ENCODE assay signal across 21 mouse cellular contexts in genomic region chr9:23043006-23043405, GRCm38 (mm10).
A peak's percentile ranks its signal among the peaks of the same experiment; 100 is the strongest.
DNase-seq lines count a peak whose midpoint lies in the region; ATAC-seq and TF ChIP-seq lines count a peak whose summit lies in the region.
"Had no signal": no experiment of that assay in that cellular context is flagged by ENCODE, and none has a peak within 500 bp of the region (broad histone marks: within the 10 kb centered on the region; RNA-seq: fewer than 3 reads in every experiment).

No protein-coding gene starts in this region.

- TF ChIP-seq EP300 in heart, adult 2 months (IDR thresholded peaks at IDR 0.05; ENCODE audit: insufficient read depth, low read depth, low read length) = no peak

- H3K9ac ChIP-seq in lung, embryonic 14.5 days = no peak overlapping the region
- no peak overlapping the region for H3K9ac ChIP-seq in heart, adult 2 months (ENCODE audit: low read depth, low read length)
- H3K9ac ChIP-seq: embryonic facial prominence, embryonic 12.5 days; forebrain, embryonic 15.5 days; hindbrain, embryonic 13.5 days had no signal

- H3K4me3 ChIP-seq in lung, embryonic 14.5 days (ENCODE audit: low read depth, low read length) = no peak overlapping the region
- H3K4me3 ChIP-seq in heart, adult 2 months = no peak overlapping the region
- H3K4me3 ChIP-seq: embryonic facial prominence, embryonic 12.5 days; forebrain, embryonic 15.5 days; heart, embryonic 10.5 days; hindbrain, embryonic 13.5 days had no signal

- H3K36me3 ChIP-seq in lung, embryonic 14.5 days (ENCODE audit: insufficient read depth) = no peaks in the 10 kb centered on the region
- no peaks in the 10 kb centered on the region for H3K36me3 ChIP-seq in heart, adult 2 months (ENCODE audit: control insufficient read depth, insufficient read depth, low read length)
- H3K36me3 ChIP-seq: embryonic facial prominence, embryonic 12.5 days; forebrain, embryonic 15.5 days; G1E; heart, embryonic 10.5 days; hindbrain, embryonic 13.5 days had no signal

- intact Hi-C loops in heart, adult 2 months (cut with DNase I) = no loop called here

- peak; percentile 62 for DNase-seq in adrenal gland, postnatal 10 days
- DNase-seq in adrenal gland, adult 18-20 months (ENCODE audit: low spot score in 2 of 2) = no peak
- DNase-seq in lung, embryonic 14.5 days = peak; percentile 35
- no peak for DNase-seq in lung, postnatal 36 days
- DNase-seq in adrenal gland, postnatal 25 days = peak; percentile 47
- DNase-seq in heart, adult 2 months = no peak
- DNase-seq: cerebellum, adult 11 months; cerebellum, adult 8-10 months; cerebellum, postnatal 14 days; embryo, embryonic 11 days; gastrocnemius, postnatal 36 days; heart, adult 11 months; heart, postnatal 10 days; heart, postnatal 4 days had no signal

- TF ChIP-seq POLR2A in heart, adult 2 months (IDR thresholded peaks at IDR 0.05; ENCODE audit: insufficient read depth, low read depth, low read length) = no peak

- H3K9me3 ChIP-seq in lung, embryonic 14.5 days (ENCODE audit: low read depth, low read length) = no peaks in the 10 kb centered on the region
- H3K9me3 ChIP-seq: embryonic facial prominence, embryonic 12.5 days; forebrain, embryonic 15.5 days; G1E; heart, embryonic 10.5 days; hindbrain, embryonic 13.5 days had no signal

- no peak overlapping the region for H3K4me2 ChIP-seq in lung, embryonic 14.5 days
- H3K4me2 ChIP-seq: embryonic facial prominence, embryonic 12.5 days; forebrain, embryonic 15.5 days; hindbrain, embryonic 13.5 days had no signal

- no peak for TF ChIP-seq CTCF in lung, embryonic 14.5 days (IDR thresholded peaks at IDR 0.05; ENCODE audit: low read depth)
- TF ChIP-seq CTCF in heart, adult 2 months (IDR thresholded peaks at IDR 0.05) = no peak

- H3K4me1 ChIP-seq in lung, embryonic 14.5 days (ENCODE audit: insufficient read depth) = peaks cover 15% of the 10 kb centered on the region
- no peaks in the 10 kb centered on the region for H3K4me1 ChIP-seq in heart, adult 2 months (ENCODE audit: control insufficient read depth, insufficient read depth, low read length)
- H3K4me1 ChIP-seq: embryonic facial prominence, embryonic 12.5 days; forebrain, embryonic 15.5 days had no signal

- H3K79me2 ChIP-seq in heart, adult 2 months (replicated peaks; ENCODE audit: control insufficient read depth, insufficient read depth, low read length) = no peaks in the 10 kb centered on the region

- no peak overlapping the region for H3K27ac ChIP-seq in lung, embryonic 14.5 days (ENCODE audit: low read depth)
- no peak overlapping the region for H3K27ac ChIP-seq in heart, adult 2 months
- H3K27ac ChIP-seq: embryonic facial prominence, embryonic 12.5 days; forebrain, embryonic 15.5 days; heart, embryonic 10.5 days; hindbrain, embryonic 13.5 days; hindbrain, postnatal 0 days had no signal

- ATAC-seq in lung, embryonic 14.5 days (ENCODE audit: insufficient read depth) = no peak
- ATAC-seq: CD4-positive, CD25-positive, alpha-beta regulatory T cell, adult 4 months; forebrain, embryonic 15.5 days; hindbrain, postnatal 0 days had no signal

- no peaks in the 10 kb centered on the region for H3K27me3 ChIP-seq in lung, embryonic 14.5 days (ENCODE audit: insufficient read depth, low read length)
- no peaks in the 10 kb centered on the region for H3K27me3 ChIP-seq in heart, adult 2 months (ENCODE audit: control insufficient read depth, insufficient read depth, low read length)
- H3K27me3 ChIP-seq: embryonic facial prominence, embryonic 12.5 days; forebrain, embryonic 15.5 days had no signal

- 69% methylated on average over 4 of the region's 4 CpGs for WGBS in lung, embryonic 14.5 days
- WGBS in heart, adult 2 months = 43% methylated on average over 4 of the region's 4 CpGs

Comparison
In these comparisons a context has a peak if more than half of its experiments do, and no peak if none do; other contexts are left out.
1. DNase-seq: peak in adrenal gland, postnatal 10 days (single experiment), lung, embryonic 14.5 days (single experiment) and adrenal gland, postnatal 25 days (single experiment); none in adrenal gland, adult 18-20 months (0 of 2), lung, postnatal 36 days (single experiment) and heart, adult 2 months (0 of 2).